Mouse (Mus musculus): Measurements from ENCODE around the gene Ntrk3. TPM values are rescaled to one million over a fixed set of nuclear protein-coding genes. Genes with fewer than 3 reads are reported as not detected.

The Ntrk3 gene
- polyA plus RNA-seq, 1 experiment from 2014 or later: not detected

GRCm38 (mm10) chr7:78462605-78463004 lies 275.2 kb downstream of the Ntrk3 start:
- Histone ChIP-seq H3K4me3 (ENCODE audit: inconsistent target) (no peak overlapping the region), H3K36me3 (ENCODE audit: inconsistent target) (no peaks in the 10 kb centered on the region), H3K79me2 (ENCODE audit: inconsistent target) (no peaks in the 10 kb centered on the region), H3K27ac (no peak overlapping the region)
- 86% methylated on average over 5 of the region's 5 CpGs for WGBS (ENCODE audit: missing documents)

GRCm38 (mm10) chr7:78459021-78459420 lies 278.8 kb downstream of the Ntrk3 start:
- Histone ChIP-seq H3K36me3 (ENCODE audit: inconsistent target) (no peaks in the 10 kb centered on the region), H3K27ac (no peak overlapping the region), H3K4me3 (ENCODE audit: inconsistent target) (no peak overlapping the region), H3K79me2 (ENCODE audit: inconsistent target) (no peaks in the 10 kb centered on the region)
- WGBS (ENCODE audit: missing documents): 50% methylated on average over 1 of the region's 1 CpGs

- Histone ChIP-seq H3K79me2 (ENCODE audit: inconsistent target) (no peaks in the 10 kb centered on the region), H3K36me3 (ENCODE audit: inconsistent target) (no peaks in the 10 kb centered on the region), H3K4me3 (ENCODE audit: inconsistent target) (no peak overlapping the region), H3K27ac (no peak overlapping the region)
- 56% methylated on average over 2 of the region's 2 CpGs for WGBS (ENCODE audit: missing documents)
Measured at GRCm38 (mm10) chr7:78451666-78452065, 286.1 kb downstream of the Ntrk3 start.

- Histone ChIP-seq H3K79me2 (ENCODE audit: inconsistent target) (no peaks in the 10 kb centered on the region), H3K27ac (no peak overlapping the region), H3K36me3 (ENCODE audit: inconsistent target) (no peaks in the 10 kb centered on the region), H3K4me3 (ENCODE audit: inconsistent target) (no peak overlapping the region)
- 88% methylated on average over 6 of the region's 6 CpGs for WGBS (ENCODE audit: missing documents)
Measured at GRCm38 (mm10) chr7:78449909-78450592, 287.8 kb downstream of the Ntrk3 start.

- H3K79me2 ChIP-seq (ENCODE audit: inconsistent target): no peaks in the 10 kb centered on the region
- H3K27ac ChIP-seq: no peak overlapping the region
- no peak overlapping the region for H3K4me3 ChIP-seq (ENCODE audit: inconsistent target)
- no peaks in the 10 kb centered on the region for H3K36me3 ChIP-seq (ENCODE audit: inconsistent target)
- WGBS (ENCODE audit: missing documents): 85% methylated on average over 2 of the region's 2 CpGs
Measured at GRCm38 (mm10) chr7:78448841-78449240, 289.0 kb downstream of the Ntrk3 start.

- 84% methylated on average over 5 of the region's 5 CpGs for WGBS (ENCODE audit: missing documents)
- Histone ChIP-seq H3K4me3 (ENCODE audit: inconsistent target) (no peak overlapping the region), H3K27ac (no peak overlapping the region), H3K79me2 (ENCODE audit: inconsistent target) (no peaks in the 10 kb centered on the region), H3K36me3 (ENCODE audit: inconsistent target) (no peaks in the 10 kb centered on the region)
Measured at GRCm38 (mm10) chr7:78443373-78444036, 294.3 kb downstream of the Ntrk3 start.

- Histone ChIP-seq H3K36me3 (ENCODE audit: inconsistent target) (no peaks in the 10 kb centered on the region), H3K79me2 (ENCODE audit: inconsistent target) (no peaks in the 10 kb centered on the region), H3K4me3 (ENCODE audit: inconsistent target) (no peak overlapping the region), H3K27ac (no peak overlapping the region)
Measured at GRCm38 (mm10) chr7:78441706-78442105, 296.1 kb downstream of the Ntrk3 start.

GRCm38 (mm10) chr7:78440896-78441295 lies 296.9 kb downstream of the Ntrk3 start:
- Histone ChIP-seq H3K79me2 (ENCODE audit: inconsistent target) (no peaks in the 10 kb centered on the region), H3K4me3 (ENCODE audit: inconsistent target) (no peak overlapping the region), H3K36me3 (ENCODE audit: inconsistent target) (no peaks in the 10 kb centered on the region), H3K27ac (no peak overlapping the region)
- WGBS (ENCODE audit: missing documents): 73% methylated on average over 3 of the region's 3 CpGs

- 100% methylated on average over 6 of the region's 6 CpGs for WGBS (ENCODE audit: missing documents)
- no peaks in the 10 kb centered on the region for H3K79me2 ChIP-seq (ENCODE audit: inconsistent target)
- H3K4me3 ChIP-seq (ENCODE audit: inconsistent target): no peak overlapping the region
- no peaks in the 10 kb centered on the region for H3K36me3 ChIP-seq (ENCODE audit: inconsistent target)
- no peak overlapping the region for H3K27ac ChIP-seq
Measured at GRCm38 (mm10) chr7:78440476-78440875, 297.3 kb downstream of the Ntrk3 start.

- Histone ChIP-seq H3K4me3 (ENCODE audit: inconsistent target) (no peak overlapping the region), H3K79me2 (ENCODE audit: inconsistent target) (no peaks in the 10 kb centered on the region), H3K36me3 (ENCODE audit: inconsistent target) (no peaks in the 10 kb centered on the region), H3K27ac (no peak overlapping the region)
- WGBS (ENCODE audit: missing documents): 84% methylated on average over 8 of the region's 9 CpGs
Measured at GRCm38 (mm10) chr7:78439361-78440120, 298.3 kb downstream of the Ntrk3 start.

GRCm38 (mm10) chr7:78433617-78434144 lies 304.1 kb downstream of the Ntrk3 start:
- WGBS (ENCODE audit: missing documents): 76% methylated on average over 5 of the region's 5 CpGs
- H3K27ac ChIP-seq: no peak overlapping the region
- H3K36me3 ChIP-seq (ENCODE audit: inconsistent target): no peaks in the 10 kb centered on the region
- H3K4me3 ChIP-seq (ENCODE audit: inconsistent target): no peak overlapping the region
- H3K79me2 ChIP-seq (ENCODE audit: inconsistent target): no peaks in the 10 kb centered on the region

GRCm38 (mm10) chr7:78431611-78432010 lies 306.2 kb downstream of the Ntrk3 start:
- WGBS (ENCODE audit: missing documents): 80% methylated on average over 4 of the region's 4 CpGs

GRCm38 (mm10) chr7:78412172-78412571 lies 325.6 kb downstream of the Ntrk3 start:
- 3% methylated on average over 2 of the region's 2 CpGs for WGBS (ENCODE audit: missing documents)
- no peaks in the 10 kb centered on the region for H3K79me2 ChIP-seq (ENCODE audit: inconsistent target)
- H3K36me3 ChIP-seq (ENCODE audit: inconsistent target): no peaks in the 10 kb centered on the region
- H3K27ac ChIP-seq: no peak overlapping the region
- H3K4me3 ChIP-seq (ENCODE audit: inconsistent target): no peak overlapping the region

More at GRCm38 (mm10) chr7:78431611-78432010, 306.2 kb downstream of the Ntrk3 start:
- H3K27ac ChIP-seq: no peak overlapping the region
- H3K79me2 ChIP-seq (ENCODE audit: inconsistent target): no peaks in the 10 kb centered on the region
- H3K4me3 ChIP-seq (ENCODE audit: inconsistent target): no peak overlapping the region
- no peaks in the 10 kb centered on the region for H3K36me3 ChIP-seq (ENCODE audit: inconsistent target)

- Histone ChIP-seq H3K4me3 (ENCODE audit: inconsistent target) (no peak overlapping the region), H3K79me2 (ENCODE audit: inconsistent target) (no peaks in the 10 kb centered on the region), H3K36me3 (ENCODE audit: inconsistent target) (no peaks in the 10 kb centered on the region), H3K27ac (no peak overlapping the region)
- 83% methylated on average over 5 of the region's 5 CpGs for WGBS (ENCODE audit: missing documents)
Measured at GRCm38 (mm10) chr7:78409970-78410369, 327.8 kb downstream of the Ntrk3 start.

All from macrophage (primary cell).